Mouse (Mus musculus) left cerebral cortex, adult 18-20 months (tissue): ENCODE results near the gene Olfr1420. TPM values are rescaled to one million over a fixed set of nuclear protein-coding genes. Genes with fewer than 3 reads are reported as not detected.
A peak's percentile ranks its signal among the peaks of the same experiment; 100 is the strongest.
"Not testable (repeated sequence)": the region's sequence is repeated elsewhere in the genome, so short reads cannot be mapped to it uniquely, and the experiment has no call there.

Experiments used
- DNase-seq, 2 experiments: peaks; one replicate each; pipeline ENCODE4 v3.0.0; 2021 to 2022; ENCODE audit warnings: low spot score in 2 of 2, mixed read lengths in 1 of 2
- long read RNA-seq, 2 experiments: library from polyadenylated mRNA; stranded (forward); transcript quantifications; one replicate each; pipeline ENCODE4 v2.0.0; 2021
- total RNA-seq, 2 experiments: library from RNA; stranded (reverse); gene quantifications; 2 replicates each; pipeline ENCODE4 v1.2.3; 2021

The Olfr1420 gene
- not detected for total RNA-seq
- long read RNA-seq, experiment 1: 0 reads
- long read RNA-seq, experiment 2: 0 reads

DNA sequence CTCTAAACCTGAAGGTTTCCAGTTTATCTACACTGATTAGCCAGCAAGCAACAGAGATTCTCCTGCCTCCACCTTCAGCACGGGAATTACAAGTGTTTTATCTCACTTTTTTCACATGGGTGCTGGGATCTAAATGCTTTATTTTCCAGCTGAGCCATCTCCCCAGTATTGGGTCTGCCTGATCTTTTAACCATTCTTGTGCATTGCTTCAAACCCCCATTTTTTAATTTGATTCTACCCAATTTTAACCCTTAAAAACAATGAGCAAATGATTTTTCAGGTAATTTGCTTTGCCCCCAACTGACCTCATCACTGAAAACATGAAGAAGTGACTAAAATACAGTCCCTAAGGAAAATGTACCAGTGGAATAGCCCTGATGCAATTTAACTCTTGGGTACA lies at the start of gene Olfr1420:
Olfr1420 (plus strand) TSS at position 301 of the 400 bp plus-strand sequence.
- no peak for DNase-seq

GRCm38 (mm10) chr19:11839119-11839518 lies 47.2 kb upstream of the Olfr1420 start, which contains the start of gene Olfr1417:
Gene Olfr1417 (minus strand): TSS chr19:11839219.
- no peak for DNase-seq

DNA sequence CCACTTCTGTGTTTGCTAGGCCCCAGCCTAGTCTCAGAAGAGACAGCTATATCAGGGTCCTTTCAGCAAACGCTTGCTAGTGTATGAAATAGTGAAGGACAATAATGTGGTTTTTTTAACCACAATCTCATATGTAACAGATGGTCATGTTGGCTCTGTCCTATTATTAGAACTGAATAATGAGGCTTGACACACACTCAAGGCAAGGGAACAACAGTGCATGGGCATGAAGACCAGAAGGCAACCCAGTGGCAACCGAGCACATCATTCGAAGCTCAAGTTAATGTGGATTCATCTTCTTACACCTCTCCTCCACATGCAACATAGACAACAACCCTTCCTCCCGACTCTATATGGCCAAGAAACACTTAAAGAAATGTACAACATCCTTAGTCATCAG lies 40.0 kb upstream of the Olfr1420 start:
- no peak for DNase-seq

DNA sequence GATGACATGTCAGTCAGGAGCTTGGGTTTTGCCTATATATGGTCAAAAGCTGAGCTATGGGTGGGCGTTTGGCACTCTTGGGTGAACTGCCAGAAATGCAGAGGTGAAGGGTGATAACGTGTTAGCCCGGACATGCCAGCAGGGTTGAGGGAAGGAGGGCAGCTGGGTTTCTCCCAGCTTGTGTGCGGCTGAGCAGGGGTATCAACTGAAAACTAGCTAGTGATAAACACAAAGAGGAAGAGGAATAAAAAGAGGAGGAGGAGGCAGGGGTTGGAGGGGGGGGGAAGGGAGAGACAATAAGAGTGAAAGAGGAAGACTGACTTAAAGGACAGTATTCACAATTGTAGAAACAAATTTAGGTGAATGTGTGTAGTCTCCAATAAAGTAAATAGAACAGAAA lies 33.7 kb upstream of the Olfr1420 start:
- no peak for DNase-seq

- DNase-seq: no peak
Measured at GRCm38 (mm10) chr19:11854821-11855220, 31.5 kb upstream of the Olfr1420 start.

DNA sequence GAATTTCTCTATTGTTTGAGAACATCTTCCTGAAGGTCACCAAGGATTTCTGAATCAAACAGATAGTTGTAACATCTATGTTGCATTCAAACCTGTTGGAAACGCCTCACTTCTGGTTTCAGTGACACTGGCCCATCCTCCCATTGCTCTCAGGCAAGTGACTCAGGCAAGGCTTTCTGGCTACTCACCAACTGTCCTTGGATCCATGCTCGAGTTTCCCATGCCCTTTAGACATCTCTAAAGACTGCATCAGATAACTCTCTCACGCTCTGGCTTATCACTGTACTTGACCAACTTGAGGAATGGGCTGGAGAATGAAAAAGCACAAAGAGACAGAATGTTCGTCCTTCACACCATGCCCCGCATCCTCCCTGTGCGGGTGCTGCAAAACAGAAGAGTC lies 29.9 kb upstream of the Olfr1420 start:
- no peak for DNase-seq

DNA sequence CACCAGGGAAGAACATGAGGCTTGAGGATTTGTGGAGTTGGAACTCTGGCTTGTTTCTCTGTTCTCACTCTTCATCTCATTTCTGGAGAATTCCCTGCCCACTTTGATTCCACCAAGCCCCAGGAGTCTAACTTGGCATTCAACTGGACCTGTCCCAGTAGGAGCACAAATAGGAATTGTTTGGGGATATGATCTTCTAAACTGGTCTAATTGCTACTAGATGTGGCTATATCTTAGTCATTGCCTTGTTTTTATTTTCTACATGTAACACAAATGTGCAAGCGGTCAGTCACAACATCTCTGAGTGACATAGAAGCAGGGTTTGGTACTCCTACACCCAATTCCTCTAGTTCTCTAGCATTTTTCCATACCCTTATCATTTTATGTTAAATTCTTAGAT lies 25.4 kb upstream of the Olfr1420 start, which contains the start of gene Olfr1418:
Olfr1418 (minus strand) TSS at position 101 of the 400 bp plus-strand sequence.
- DNase-seq: no peak

DNA sequence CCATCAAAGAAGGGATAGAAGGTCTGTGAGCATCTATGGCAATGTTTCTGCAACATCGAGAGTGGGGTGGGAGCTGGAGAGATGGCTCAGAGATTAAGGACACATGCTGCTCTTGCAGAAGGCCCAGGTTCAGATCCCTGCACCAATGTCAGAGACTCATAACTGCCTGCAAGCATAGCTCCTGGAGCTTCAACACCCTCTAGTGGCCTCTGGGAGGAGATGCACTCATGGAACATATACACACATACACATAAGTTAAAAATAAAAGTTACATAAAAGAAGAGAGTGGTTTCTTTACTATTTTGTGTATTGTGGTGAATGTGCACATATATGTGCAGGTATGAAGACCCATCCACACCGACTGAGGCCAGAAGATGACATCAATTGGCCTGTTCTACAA lies 18.5 kb upstream of the Olfr1420 start:
- DNase-seq: no peak

DNA sequence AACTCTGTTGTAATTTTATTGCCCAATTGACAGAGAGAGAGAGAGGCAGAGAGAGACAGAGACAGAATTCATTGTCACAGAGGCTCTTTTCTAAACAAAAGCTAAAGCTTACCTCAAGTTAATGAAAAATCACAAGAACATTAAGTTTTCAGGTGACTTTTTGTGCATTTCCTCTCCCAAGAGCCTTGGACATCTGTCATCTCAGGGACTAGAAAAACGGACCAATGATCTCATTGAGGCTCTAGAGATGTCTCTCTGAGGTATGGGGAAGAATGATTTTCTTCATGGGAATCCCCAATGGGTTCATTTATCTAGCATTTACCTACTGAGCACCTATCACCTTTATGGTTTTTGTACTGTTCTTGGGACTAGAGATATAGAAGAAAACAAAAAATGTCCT lies 11.4 kb upstream of the Olfr1420 start, which contains the start of gene Olfr1419:
Olfr1419 (minus strand) TSS at position 101 of the 400 bp plus-strand sequence.
- DNase-seq: no peak

- DNase-seq: not testable (repeated sequence)
Measured at GRCm38 (mm10) chr19:11878404-11878803, 8.0 kb upstream of the Olfr1420 start.

DNA sequence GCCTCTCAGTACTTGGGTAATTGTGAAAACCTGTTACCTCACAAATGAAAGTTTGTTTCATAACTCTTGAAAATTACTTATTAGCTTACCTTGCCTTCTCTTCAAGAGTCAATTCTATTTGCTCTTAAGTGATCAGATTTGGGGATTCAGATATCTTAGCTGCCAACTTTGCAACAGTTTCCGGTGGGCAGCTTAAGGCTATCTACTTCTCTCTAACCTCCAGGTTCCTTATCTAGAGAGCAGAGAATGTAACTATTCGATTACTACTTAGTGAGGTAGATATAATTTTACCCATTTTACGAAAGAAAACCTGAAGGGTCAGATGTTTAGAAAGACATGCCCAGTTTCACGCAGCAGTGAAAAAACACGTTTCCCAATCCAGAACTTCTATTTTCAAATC lies 24.7 kb downstream of the Olfr1420 start:
- DNase-seq: no peak

DNA sequence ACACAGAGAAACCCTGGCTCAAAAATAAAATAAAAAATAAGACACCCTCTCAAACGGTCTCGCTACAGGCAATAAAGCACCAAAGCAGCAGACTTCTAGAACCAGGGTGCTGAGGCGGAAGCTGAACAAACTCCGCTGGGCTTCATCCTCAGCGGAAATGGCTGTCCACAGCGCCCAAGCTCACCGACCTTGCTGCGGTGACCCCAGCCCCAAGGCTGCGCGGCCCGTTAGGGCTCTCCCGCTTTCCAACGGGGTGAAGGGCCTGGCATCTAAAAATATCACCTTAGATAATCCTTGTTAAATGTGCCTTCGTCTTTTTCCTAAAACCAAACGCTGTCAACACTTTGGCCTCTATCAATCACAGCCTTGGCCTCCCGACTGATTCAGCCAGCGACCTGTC lies 25.2 kb downstream of the Olfr1420 start:
- peak; percentile 10 to 12 for DNase-seq

DNA sequence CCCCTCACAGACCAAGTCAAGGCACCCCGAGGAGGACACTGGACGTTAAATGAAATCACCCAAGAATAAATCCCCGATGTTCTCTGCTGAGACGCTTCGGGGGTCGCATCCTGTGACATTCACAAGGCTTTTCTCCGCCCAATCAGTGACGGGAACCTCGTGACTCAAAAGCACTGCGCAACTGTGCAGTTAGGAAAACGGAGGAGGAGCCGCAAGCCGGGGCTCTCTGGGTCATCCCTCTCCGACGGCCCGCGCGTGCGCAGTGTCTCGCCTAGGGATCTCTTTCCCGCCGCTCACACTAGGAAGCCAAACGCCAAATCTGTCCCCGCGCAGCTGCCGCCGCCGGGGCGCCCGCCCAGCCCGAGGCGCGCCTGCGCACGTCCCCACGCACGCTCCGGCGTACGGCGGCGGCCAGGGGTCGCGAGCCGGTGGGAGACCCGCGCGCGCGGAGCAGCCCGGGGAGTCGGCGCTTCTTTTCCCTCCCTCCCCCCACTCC lies 25.7 kb downstream of the Olfr1420 start, which contains the start of gene Patl1:
Patl1 (plus strand) TSS at position 363 of the 496 bp plus-strand sequence.
- DNase-seq: peak; percentile 98

DNA sequence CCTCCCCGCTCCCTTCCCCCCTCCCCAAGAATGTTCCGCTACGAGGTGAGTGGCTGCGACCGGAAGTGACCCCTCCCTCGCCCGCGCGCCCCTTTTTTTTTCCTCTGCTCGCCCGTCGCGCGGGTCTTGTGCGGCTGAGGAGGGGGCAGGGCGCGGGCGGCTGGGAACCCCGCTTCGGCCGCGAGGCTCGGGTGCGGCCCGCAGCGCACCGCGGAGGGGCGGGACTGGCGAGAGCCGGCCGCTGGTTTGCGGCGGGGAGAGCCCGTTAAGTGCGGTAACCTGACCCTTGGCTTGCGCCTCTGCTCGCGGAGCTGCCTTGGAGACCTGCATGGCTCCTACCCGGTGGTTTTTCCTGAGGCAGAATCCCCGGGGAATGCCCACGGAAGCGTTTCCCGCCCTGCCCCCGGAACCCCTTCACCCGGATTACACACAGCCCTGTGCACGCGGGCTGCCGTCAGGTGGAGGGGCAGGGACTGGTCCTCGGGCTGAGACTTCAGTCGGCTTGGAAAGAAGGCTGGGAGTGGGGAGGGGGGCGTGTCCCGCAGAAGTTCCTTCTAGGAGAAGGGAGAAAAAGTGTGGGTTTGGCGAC lies 26.3 kb downstream of the Olfr1420 start:
- peak; percentile 9 to 21 for DNase-seq

- no peak for DNase-seq
Measured at GRCm38 (mm10) chr19:11915804-11916203, 29.4 kb downstream of the Olfr1420 start.

GRCm38 (mm10) chr19:11922068-11922467 lies 35.7 kb downstream of the Olfr1420 start:
- DNase-seq: no peak

DNA sequence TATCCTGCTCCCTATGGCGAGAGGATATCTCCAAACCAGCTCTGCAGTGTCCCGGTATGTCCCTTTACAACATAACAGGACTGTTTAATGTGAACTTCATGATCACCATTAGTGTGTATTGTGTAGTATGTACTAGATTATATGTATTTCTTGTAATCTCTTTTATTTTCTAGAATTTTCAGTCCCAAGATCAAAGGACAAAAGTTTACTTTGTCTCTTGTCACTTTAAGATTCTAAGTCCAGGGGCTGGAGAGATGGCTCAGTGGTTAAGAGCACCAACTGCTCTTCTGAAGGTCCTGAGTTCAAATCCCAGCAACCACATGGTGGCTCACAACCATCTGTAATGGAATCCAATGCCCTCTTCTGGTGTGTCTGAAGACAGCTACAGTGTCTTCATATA lies 36.1 kb downstream of the Olfr1420 start:
- not testable (repeated sequence) for DNase-seq

DNA sequence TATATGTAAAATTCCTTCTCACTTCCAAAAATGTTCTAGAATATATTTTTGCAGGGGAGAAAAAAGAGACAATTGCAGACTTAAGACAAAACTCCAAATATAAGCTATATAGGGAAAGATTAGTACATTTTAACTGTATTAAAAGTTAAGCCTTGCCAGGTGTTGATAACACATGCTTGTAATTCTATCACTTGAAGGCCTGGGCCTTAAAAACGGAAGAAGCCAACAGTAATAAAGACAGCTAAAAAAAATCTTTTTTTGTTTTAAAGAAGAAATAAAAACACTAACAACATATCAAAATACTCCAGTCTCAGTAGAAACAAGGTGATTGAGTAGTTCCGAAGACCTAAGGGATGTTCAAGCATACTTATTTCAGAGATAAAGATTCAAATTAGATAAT lies 40.0 kb downstream of the Olfr1420 start:
- no peak for DNase-seq

DNA sequence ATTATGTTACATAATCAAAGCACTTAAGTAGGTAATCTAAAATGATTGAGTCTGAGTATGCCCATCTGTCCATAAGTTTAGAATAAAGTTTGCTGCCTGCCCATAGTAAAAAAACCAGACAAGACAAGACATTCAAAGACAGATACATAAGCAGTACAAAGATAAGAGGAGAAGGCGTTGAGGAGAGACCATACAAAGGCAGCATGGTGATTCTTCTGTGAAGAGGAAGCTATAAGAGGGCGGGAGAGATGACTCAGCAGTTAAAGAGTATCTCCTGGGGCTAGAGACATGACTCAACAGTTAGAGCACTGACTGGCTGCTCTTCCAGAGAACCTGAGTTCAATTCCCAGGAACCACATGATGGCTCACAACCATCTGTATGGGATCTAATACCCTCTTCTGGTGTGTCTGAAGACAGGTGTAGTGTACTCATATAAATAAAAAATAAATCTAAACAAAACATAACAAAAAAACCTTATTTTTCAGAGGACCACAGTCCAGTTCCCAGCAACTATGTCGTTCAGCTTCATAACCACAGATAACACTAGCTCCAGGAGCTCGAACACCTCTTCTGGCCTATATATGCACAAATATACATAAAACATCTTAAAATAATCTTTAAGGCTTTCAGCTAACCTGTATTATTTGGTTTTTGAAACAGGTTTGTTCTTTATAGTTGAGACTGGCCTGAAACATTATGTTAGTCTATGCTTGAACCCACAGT lies 41.8 kb downstream of the Olfr1420 start:
- DNase-seq: no peak

DNA sequence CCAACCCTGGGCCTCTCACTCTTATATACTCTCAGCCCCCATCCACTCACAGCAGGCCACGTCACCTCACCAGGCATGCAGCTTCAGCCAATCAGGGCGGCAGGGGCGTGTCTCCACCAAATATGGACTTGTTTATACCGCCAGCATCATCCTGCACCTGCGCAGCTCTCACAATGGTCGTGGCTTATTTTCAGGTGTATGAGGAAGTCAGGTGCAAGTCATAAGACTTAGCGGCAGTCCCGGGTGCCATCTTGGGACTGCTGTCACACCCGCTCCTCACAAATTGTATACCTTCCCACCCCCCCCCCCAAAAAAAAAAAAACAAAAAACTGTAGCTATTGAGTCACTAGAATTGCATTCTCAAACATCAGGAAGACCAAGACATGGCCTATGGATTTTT lies 60.1 kb downstream of the Olfr1420 start:
- not testable (repeated sequence) for DNase-seq
